Mouse (Mus musculus): ENCODE measurements around the gene Kdm4c. TPM values are rescaled to one million over a fixed set of nuclear protein-coding genes. Genes with fewer than 3 reads are reported as not detected.

The Kdm4c gene
- polyA plus RNA-seq, 1 experiment: 12.3 TPM

DNA sequence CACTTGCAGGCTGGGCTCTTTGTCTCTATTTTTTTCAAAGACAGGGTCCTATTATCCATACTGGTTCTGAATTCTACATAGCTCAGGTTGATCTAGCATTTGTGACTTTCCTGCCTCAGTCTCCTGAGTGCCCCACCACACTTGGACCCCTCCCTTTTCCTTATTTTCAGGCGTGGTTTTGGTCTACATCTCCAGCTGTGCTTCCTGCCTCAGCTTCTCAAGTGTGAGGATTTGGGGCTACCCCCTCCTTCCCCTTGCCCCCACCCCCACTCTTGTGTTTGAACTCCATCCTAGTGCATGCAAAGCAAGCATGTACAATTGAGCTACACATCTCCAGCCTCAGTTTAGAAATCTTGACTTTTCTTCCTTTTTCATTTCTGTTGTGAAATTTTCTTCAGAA is 16.2 kb downstream of the Kdm4c start:
- no peak for DNase-seq (ENCODE audit: low read depth)
- no peak for TF ChIP-seq CTCF (IDR thresholded peaks at IDR 0.05; ENCODE audit: borderline replicate concordance, extremely low read depth, insufficient read depth, insufficient read length)
- TF ChIP-seq POLR2A (IDR thresholded peaks at IDR 0.05; ENCODE audit: borderline replicate concordance, extremely low read depth, insufficient read depth, insufficient read length, poor library complexity, severe bottlenecking): no peak

DNA sequence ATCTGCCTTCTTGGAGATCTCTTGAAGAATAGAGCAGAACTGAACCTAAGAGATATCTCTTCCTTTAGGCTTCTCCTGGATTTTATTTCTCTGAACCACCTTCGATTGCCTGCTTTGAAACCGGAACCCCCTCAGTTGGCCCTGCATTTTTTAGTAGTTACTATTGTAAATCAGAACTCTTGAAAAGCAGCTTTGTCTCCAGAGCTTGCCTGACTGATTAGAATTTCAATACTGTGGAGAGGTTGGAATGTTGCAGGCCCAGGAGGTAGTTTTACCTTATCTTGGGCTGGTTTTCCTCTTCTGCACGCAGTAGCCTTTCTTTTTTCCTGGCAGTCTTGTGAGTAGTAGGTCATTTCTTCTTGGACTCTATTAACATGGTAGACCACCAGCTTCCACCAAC is 17.0 kb downstream of the Kdm4c start:
- no peak for DNase-seq (ENCODE audit: low read depth)
- no peak for TF ChIP-seq POLR2A (IDR thresholded peaks at IDR 0.05; ENCODE audit: borderline replicate concordance, extremely low read depth, insufficient read depth, insufficient read length, poor library complexity, severe bottlenecking)
- TF ChIP-seq CTCF (IDR thresholded peaks at IDR 0.05; ENCODE audit: borderline replicate concordance, extremely low read depth, insufficient read depth, insufficient read length): no peak

DNA sequence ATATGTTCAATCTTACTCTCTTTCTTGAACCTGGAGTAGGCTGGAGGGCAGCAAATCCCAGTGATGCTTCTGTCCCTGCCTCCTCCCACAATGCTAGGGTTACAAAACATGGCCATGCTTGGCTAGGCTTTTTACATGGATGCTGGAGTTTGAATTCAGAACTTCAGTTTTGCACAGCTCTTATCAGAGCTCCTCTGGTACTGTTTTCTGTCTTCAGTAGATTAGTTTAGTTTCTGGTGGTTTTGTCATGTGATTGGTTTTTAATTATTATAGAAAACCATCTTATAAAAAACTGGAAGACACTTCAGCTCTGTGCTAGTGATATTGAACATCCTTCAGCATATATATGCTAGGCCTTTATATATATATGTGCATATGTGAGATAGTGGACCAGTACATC is 19.6 kb downstream of the Kdm4c start:
- TF ChIP-seq CTCF (IDR thresholded peaks at IDR 0.05; ENCODE audit: borderline replicate concordance, extremely low read depth, insufficient read depth, insufficient read length) (no peak), POLR2A (IDR thresholded peaks at IDR 0.05; ENCODE audit: borderline replicate concordance, extremely low read depth, insufficient read depth, insufficient read length, poor library complexity, severe bottlenecking) (no peak)
- DNase-seq (ENCODE audit: low read depth): no peak

DNA sequence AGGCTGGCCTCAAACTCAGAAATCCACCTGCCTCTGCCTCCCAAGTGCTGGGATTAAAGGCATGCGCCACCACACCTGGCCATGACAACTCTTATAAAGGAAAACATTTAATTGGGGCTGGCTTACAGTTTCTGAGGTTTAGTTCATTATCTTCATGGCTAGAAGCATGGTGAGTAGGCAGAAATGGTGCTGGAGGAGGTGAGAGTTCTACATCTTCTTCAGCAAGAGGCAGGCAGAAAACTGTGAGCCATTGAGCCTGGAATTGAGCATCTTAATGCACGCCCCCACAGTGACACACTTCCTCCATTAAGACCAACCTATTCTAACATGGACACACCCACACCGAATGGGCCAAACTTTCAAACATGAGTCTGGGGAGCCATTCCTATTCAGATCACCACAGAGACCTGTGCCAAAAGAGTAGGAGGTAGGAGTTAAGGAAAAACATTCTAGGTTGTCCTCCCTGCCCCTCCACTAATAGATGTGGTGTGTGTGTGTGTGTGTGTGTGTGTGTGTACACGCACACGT is 22.2 kb downstream of the Kdm4c start:
- no peak for DNase-seq (ENCODE audit: low read depth)
- TF ChIP-seq POLR2A (IDR thresholded peaks at IDR 0.05; ENCODE audit: borderline replicate concordance, extremely low read depth, insufficient read depth, insufficient read length, poor library complexity, severe bottlenecking) (no peak), CTCF (IDR thresholded peaks at IDR 0.05; ENCODE audit: borderline replicate concordance, extremely low read depth, insufficient read depth, insufficient read length) (no peak)

DNA sequence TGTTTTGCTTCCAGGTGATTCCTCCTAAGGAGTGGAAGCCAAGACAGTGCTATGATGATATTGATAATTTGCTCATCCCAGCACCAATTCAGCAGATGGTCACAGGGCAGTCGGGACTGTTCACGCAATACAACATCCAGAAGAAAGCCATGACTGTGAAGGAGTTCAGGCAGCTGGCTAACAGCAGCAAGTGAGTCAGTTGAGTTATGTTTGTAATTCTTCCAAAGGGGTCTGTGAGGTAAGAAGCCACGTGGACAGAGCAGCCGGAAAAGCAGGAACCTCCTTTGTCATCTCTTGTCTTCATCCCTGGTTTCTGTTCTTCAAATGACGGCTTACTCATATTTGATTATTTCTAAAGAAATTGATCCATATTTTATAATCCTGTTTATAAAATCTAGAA is 28.9 kb downstream of the Kdm4c start:
- TF ChIP-seq POLR2A (IDR thresholded peaks at IDR 0.05; ENCODE audit: borderline replicate concordance, extremely low read depth, insufficient read depth, insufficient read length, poor library complexity, severe bottlenecking): no peak
- no peak for TF ChIP-seq CTCF (IDR thresholded peaks at IDR 0.05; ENCODE audit: borderline replicate concordance, extremely low read depth, insufficient read depth, insufficient read length)
- DNase-seq (ENCODE audit: low read depth): no peak

DNA sequence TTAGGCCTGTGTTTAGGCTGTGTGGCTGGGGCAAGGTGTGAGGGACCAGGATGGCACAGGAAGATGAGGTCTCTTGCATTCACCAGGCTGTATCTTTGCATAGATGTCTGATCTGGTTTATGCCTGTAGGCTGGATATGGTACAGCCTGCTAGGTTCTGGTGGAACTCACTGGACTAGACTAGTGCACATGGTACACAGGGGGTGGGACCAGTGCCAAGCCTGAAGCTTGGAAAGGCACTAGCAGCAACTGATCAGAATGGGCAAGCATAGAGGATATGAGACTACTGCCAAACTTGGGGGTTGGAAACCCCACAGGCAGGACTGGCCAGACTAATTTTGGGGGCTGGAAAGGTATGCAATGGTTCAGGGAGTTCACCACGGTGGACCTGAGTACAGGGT is 35.2 kb downstream of the Kdm4c start:
- no peak for TF ChIP-seq CTCF (IDR thresholded peaks at IDR 0.05; ENCODE audit: borderline replicate concordance, extremely low read depth, insufficient read depth, insufficient read length)
- DNase-seq (ENCODE audit: low read depth): no peak

DNA sequence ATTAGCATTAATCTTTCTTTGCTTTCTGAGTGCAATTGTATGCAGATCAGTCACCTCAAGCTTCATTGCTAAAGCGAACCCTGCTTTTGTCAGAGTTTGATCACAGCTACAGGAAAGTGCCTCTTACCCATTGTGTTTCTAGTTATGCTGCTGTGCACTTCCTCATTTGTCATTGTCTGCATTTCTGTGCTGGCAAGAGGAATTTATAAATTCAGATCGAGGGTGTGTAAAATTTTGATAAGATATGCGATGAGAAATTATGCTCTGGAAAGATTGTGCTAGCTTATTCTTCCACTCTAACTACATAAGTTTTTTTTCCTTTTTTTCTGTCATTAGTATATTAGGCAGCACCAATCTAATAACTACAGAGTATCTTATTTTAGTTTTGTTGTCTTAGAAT is 37.9 kb downstream of the Kdm4c start:
- TF ChIP-seq CTCF (IDR thresholded peaks at IDR 0.05; ENCODE audit: borderline replicate concordance, extremely low read depth, insufficient read depth, insufficient read length) (no peak), POLR2A (IDR thresholded peaks at IDR 0.05; ENCODE audit: borderline replicate concordance, extremely low read depth, insufficient read depth, insufficient read length, poor library complexity, severe bottlenecking) (no peak)
- DNase-seq (ENCODE audit: low read depth): no peak

DNA sequence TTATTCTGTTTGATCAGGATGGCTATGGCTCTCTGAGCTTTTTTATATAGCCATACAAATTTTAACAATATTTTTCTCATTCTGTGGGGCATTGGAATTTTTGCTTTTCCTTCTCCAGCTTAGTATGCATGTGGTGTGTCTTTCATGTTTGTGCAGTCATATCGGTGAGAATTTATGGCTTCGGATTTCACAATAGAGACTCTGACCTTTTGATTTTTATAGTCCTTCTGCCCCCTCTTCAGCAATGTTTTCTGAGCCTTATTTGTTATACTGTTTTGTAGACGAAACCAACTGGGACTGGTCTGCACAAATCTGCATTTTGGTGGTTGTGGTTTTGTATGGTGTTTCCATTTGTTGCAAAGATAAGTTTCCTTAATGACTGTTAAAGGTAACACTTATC is 45.6 kb downstream of the Kdm4c start:
- DNase-seq (ENCODE audit: low read depth): no peak
- TF ChIP-seq POLR2A (IDR thresholded peaks at IDR 0.05; ENCODE audit: borderline replicate concordance, extremely low read depth, insufficient read depth, insufficient read length, poor library complexity, severe bottlenecking): no peak
- no peak for TF ChIP-seq CTCF (IDR thresholded peaks at IDR 0.05; ENCODE audit: borderline replicate concordance, extremely low read depth, insufficient read depth, insufficient read length)

DNA sequence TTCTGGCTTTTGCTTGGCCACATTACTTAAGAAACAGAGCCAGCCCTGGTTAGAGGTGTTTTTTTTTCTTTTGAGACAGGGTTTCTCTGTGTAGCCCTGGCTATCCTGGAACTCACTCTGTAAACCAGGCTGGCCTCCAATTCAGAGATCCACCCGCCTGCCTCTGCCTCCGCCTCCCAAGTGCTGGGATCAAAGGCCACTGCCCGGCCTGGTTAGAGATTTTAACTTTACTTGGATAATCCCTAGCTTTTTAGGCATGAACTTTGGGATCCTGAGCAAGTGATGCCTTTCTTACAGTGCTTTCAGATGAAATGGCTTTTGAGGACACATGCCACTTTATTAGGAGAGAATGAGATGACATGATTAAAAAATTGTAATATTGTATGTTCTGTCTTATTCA is 52.4 kb downstream of the Kdm4c start:
- TF ChIP-seq CTCF (IDR thresholded peaks at IDR 0.05; ENCODE audit: borderline replicate concordance, extremely low read depth, insufficient read depth, insufficient read length): no peak
- no peak for TF ChIP-seq POLR2A (IDR thresholded peaks at IDR 0.05; ENCODE audit: borderline replicate concordance, extremely low read depth, insufficient read depth, insufficient read length, poor library complexity, severe bottlenecking)
- no peak for DNase-seq (ENCODE audit: low read depth)

DNA sequence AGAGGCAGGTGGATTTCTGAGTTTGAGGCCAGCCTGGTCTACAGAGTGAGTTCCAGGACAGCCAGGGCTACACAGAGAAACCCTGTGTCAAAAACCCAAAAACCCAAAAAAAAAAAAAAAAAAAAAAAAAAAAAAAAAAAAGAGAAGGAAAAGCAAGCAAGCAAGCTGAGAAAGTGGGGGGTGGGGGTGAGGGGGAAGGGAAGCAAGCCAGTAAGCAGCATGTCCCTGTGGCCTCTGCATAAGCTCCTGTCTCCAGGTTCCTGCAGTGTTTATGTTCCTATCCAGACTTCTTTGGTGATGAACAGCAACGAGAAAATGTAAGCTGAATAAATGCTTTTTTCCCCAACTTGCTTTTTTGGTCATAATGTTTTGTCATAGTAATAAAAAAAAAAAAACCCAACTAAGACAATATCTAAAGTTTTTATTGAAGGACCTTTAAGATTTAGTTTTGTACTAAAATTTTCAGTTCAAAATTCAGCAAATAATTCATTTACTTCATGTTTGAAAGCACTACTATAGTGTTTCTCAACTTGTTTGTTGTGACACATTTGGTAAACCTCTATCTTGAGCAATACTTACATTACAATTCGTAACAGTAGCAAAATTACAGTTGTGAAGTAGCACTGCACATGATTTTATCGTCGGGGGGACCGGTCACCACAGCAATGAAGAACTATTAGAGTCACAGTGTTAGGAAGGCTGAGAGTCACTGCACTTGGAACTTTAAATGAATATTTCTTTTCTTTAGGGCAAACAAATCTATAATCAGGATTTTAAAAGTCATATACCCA is 63.2 kb downstream of the Kdm4c start:
- TF ChIP-seq POLR2A (IDR thresholded peaks at IDR 0.05; ENCODE audit: borderline replicate concordance, extremely low read depth, insufficient read depth, insufficient read length, poor library complexity, severe bottlenecking): no peak
- no peak for TF ChIP-seq CTCF (IDR thresholded peaks at IDR 0.05; ENCODE audit: borderline replicate concordance, extremely low read depth, insufficient read depth, insufficient read length)
- DNase-seq (ENCODE audit: low read depth): no peak

DNA sequence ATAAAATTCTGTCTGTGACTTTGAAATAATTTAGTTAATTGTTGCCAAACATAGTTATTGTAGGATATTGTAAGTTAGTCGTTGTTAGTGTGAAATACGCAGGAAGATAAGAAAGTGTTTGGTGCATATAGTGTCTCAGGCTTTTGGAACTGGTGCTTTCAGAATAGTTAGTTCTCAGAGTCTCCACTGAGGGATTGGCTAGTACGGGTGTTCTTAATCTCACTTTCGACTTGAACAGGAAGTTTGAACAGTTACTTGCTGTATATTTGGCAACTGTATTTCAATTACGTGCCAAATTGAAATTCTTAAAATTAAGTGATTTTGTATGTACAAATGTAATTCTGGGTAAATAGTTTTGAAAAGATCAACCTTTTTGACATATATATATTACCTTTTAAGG is 68.8 kb downstream of the Kdm4c start:
- DNase-seq (ENCODE audit: low read depth): no peak
- no peak for TF ChIP-seq POLR2A (IDR thresholded peaks at IDR 0.05; ENCODE audit: borderline replicate concordance, extremely low read depth, insufficient read depth, insufficient read length, poor library complexity, severe bottlenecking)
- TF ChIP-seq CTCF (IDR thresholded peaks at IDR 0.05; ENCODE audit: borderline replicate concordance, extremely low read depth, insufficient read depth, insufficient read length): no peak

DNA sequence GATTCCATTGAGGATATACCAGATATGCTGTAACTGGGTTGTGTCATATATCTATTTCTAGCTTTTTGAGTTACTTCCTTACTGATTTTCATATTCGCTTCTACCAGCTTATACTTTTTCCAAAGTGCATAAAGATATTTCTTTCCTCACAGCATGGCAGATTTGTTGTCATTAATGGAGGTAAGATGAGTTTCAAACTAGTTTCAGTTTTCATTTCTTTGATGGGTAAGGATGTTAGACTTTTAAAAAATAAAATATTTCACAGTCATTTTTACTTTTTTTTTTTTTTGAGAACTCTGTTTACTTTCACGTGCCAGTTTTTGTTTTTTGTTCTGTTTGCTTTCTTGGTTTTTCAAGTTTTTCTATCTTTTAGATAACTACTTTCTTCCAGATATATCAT is 70.6 kb downstream of the Kdm4c start:
- TF ChIP-seq CTCF (IDR thresholded peaks at IDR 0.05; ENCODE audit: borderline replicate concordance, extremely low read depth, insufficient read depth, insufficient read length) (no peak), POLR2A (IDR thresholded peaks at IDR 0.05; ENCODE audit: borderline replicate concordance, extremely low read depth, insufficient read depth, insufficient read length, poor library complexity, severe bottlenecking) (no peak)
- no peak for DNase-seq (ENCODE audit: low read depth)
